Mouse (Mus musculus): ENCODE measurements at regions not wholly inside any gene's neighbourhood (a gene's known extent, or its start where the extent isn't known, plus 50 kb on each side); places are given as distances from the start of the nearest gene placed in this dataset.

DNA sequence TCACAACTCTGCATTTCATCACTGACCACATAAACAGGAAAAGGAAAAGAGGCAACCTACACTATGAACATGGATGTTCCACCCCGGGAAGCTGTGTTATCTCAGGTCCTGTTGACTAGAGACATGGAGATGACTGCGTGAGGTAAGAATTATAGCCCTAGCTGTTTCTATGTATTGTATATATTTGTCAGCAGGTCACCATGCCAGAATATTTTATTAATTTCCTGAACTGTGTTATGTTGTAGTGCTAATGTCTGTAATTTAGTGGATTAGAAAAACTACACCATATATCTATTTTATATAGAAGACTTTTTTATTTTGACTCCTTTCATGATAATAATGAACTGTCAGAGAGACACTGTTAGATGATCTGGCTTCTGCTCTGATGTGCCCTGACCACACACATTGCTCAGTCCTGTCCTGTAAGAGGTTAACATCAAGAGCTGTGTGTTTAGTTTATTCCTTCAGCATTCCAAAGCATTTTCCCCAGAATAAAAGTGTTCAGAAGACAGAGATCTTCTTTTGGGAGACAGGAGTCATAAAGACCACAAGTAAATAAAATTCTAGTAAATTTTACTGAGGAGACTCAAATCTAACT is 284.3 kb upstream of the Nr2f1 start:
- Histone ChIP-seq H3K27me3 (ENCODE audit: control insufficient read depth, insufficient read depth, low read length, poor library complexity, severe bottlenecking) (no peaks in the 10 kb centered on the region), H3K27ac (ENCODE audit: insufficient read depth, low read length) (no peak overlapping the region), H3K36me3 (ENCODE audit: control insufficient read depth, insufficient read depth, low read length, poor library complexity, severe bottlenecking) (no peaks in the 10 kb centered on the region), H3K9me3 (replicated peaks; ENCODE audit: control insufficient read depth, insufficient read depth, low read length, poor library complexity, severe bottlenecking) (no peaks in the 10 kb centered on the region), H3K9ac (ENCODE audit: low read depth, poor library complexity, severe bottlenecking) (no peak overlapping the region), H3K4me3 (ENCODE audit: low read depth, low read length) (no peak overlapping the region), H3K4me1 (ENCODE audit: control insufficient read depth, insufficient read depth, low read length) (no peaks in the 10 kb centered on the region)
- TF ChIP-seq CTCF (IDR thresholded peaks at IDR 0.05; ENCODE audit: low read depth, low read length) (no peak), POLR2A (IDR thresholded peaks at IDR 0.05; ENCODE audit: insufficient read depth, low read length) (no peak), EP300 (IDR thresholded peaks at IDR 0.05; ENCODE audit: insufficient read depth, low read depth, low read length) (no peak)

DNA sequence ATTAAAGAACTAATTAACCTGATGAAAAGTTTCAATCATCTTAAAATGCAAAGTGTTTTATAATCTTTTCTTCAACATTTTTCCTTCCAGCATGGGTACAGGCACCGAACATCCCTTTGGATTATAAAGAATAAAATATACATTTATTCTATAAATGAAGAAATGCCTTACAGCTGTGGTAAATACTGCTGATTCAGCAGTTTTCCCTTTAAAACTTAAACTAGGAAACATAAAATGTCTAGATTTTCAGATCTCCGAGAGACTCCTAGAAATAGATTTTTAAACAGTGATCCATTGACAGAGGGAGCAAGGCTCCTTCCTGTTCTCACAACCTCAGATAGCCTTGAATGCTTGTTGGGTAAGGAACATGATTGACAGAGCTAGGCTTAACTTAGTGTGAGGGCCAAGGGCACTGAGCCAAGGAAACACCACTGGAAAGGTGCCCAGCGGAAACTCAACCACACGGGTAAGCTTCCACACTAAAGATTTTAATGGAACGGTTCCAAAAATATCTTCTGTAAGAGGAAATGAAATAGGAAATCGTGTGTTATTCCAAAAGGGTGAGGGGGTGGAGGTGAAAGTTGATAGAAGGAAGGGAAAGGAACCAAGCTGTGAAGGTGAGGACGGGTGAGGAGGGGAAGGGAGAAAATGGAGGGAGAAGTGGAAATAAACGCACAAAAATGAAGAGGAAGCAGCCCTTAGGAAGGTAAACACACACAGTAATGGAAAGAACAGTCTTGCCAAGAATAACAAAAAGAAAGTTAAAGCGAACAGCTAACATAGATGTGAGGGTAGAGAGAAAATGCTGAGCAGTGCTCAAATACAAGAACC is 283.6 kb upstream of the Nr2f1 start:
- no peak overlapping the region for H3K4me3 ChIP-seq (ENCODE audit: low read depth, low read length)
- H3K27ac ChIP-seq (ENCODE audit: insufficient read depth, low read length), result no peak overlapping the region
- H3K9ac ChIP-seq (ENCODE audit: low read depth, poor library complexity, severe bottlenecking), result no peak overlapping the region
- H3K9me3 ChIP-seq (replicated peaks; ENCODE audit: control insufficient read depth, insufficient read depth, low read length, poor library complexity, severe bottlenecking), result no peaks in the 10 kb centered on the region
- H3K36me3 ChIP-seq (ENCODE audit: control insufficient read depth, insufficient read depth, low read length, poor library complexity, severe bottlenecking), result no peaks in the 10 kb centered on the region
- H3K27me3 ChIP-seq (ENCODE audit: control insufficient read depth, insufficient read depth, low read length, poor library complexity, severe bottlenecking), result no peaks in the 10 kb centered on the region
- H3K4me1 ChIP-seq (ENCODE audit: control insufficient read depth, insufficient read depth, low read length), result no peaks in the 10 kb centered on the region
- TF ChIP-seq EP300 (IDR thresholded peaks at IDR 0.05; ENCODE audit: insufficient read depth, low read depth, low read length) (no peak), CTCF (IDR thresholded peaks at IDR 0.05; ENCODE audit: low read depth, low read length) (no peak), POLR2A (IDR thresholded peaks at IDR 0.05; ENCODE audit: insufficient read depth, low read length) (no peak)

DNA sequence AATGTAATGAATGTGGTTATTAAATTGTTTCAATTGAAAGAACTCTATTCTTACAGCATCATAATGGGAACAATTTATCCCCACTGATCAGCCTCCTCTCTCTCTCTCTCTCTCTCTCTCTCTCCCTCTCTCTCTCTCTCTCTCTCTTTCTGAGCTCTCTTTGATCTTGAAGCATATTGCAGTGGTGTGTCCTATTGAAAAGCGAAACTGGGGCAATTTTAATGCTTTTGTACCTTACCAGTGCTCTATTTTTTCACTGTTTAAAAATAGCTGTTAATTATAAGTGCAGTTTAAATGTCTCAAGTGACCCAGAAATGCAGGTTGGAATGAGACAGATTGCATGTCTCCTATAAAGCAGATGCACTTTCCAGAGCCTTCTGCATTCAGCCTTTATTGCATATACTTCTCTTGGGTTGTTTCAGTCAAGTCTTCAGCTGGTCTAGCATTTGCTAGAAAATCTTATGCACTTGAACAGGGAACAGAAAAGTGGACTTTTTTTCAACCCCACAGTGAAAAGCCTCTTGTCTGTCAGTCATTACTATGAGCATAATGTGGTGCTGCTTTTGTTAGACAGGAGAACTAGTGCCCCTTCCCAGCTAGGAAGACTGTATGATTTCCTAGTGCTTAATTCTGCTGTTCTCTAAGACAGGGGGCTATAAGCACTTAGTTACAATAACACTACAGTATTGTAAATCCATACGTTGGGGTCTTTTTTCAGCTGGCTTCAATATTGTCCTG is 251.9 kb upstream of the Nr2f1 start:
- no peak for TF ChIP-seq CTCF (IDR thresholded peaks at IDR 0.05; ENCODE audit: low read depth, low read length)
- TF ChIP-seq EP300 (IDR thresholded peaks at IDR 0.05; ENCODE audit: insufficient read depth, low read depth, low read length), result no peak
- TF ChIP-seq POLR2A (IDR thresholded peaks at IDR 0.05; ENCODE audit: insufficient read depth, low read length), result no peak
- Histone ChIP-seq H3K9ac (ENCODE audit: low read depth, poor library complexity, severe bottlenecking) (no peak overlapping the region), H3K27ac (ENCODE audit: insufficient read depth, low read length) (no peak overlapping the region), H3K36me3 (ENCODE audit: control insufficient read depth, insufficient read depth, low read length, poor library complexity, severe bottlenecking) (no peaks in the 10 kb centered on the region), H3K4me1 (ENCODE audit: control insufficient read depth, insufficient read depth, low read length) (no peaks in the 10 kb centered on the region), H3K9me3 (replicated peaks; ENCODE audit: control insufficient read depth, insufficient read depth, low read length, poor library complexity, severe bottlenecking) (no peaks in the 10 kb centered on the region), H3K4me3 (ENCODE audit: low read depth, low read length) (no peak overlapping the region), H3K27me3 (ENCODE audit: control insufficient read depth, insufficient read depth, low read length, poor library complexity, severe bottlenecking) (no peaks in the 10 kb centered on the region)

DNA sequence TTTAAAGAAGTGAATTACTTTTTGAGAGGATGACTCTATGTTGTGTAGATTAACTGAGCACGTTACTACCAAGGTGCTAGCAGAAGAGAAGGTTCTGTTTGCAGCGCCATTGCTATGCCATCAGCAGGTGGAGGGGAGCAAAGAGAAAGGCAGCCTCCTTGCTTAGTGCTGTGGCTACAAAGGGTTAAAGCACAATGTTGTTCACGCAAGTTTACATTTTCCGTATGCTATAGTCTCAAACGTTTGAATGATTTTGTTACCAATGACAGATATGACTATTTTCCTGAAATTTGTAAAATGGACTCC is 247.1 kb upstream of the Nr2f1 start:
- Histone ChIP-seq H3K27ac (ENCODE audit: insufficient read depth, low read length) (no peak overlapping the region), H3K27me3 (ENCODE audit: control insufficient read depth, insufficient read depth, low read length, poor library complexity, severe bottlenecking) (no peaks in the 10 kb centered on the region), H3K9me3 (replicated peaks; ENCODE audit: control insufficient read depth, insufficient read depth, low read length, poor library complexity, severe bottlenecking) (no peaks in the 10 kb centered on the region), H3K9ac (ENCODE audit: low read depth, poor library complexity, severe bottlenecking) (no peak overlapping the region), H3K36me3 (ENCODE audit: control insufficient read depth, insufficient read depth, low read length, poor library complexity, severe bottlenecking) (no peaks in the 10 kb centered on the region), H3K4me3 (ENCODE audit: low read depth, low read length) (no peak overlapping the region), H3K4me1 (ENCODE audit: control insufficient read depth, insufficient read depth, low read length) (no peaks in the 10 kb centered on the region)
- no peak for TF ChIP-seq POLR2A (IDR thresholded peaks at IDR 0.05; ENCODE audit: insufficient read depth, low read length)
- no peak for TF ChIP-seq EP300 (IDR thresholded peaks at IDR 0.05; ENCODE audit: insufficient read depth, low read depth, low read length)
- TF ChIP-seq CTCF (IDR thresholded peaks at IDR 0.05; ENCODE audit: low read depth, low read length), result no peak

DNA sequence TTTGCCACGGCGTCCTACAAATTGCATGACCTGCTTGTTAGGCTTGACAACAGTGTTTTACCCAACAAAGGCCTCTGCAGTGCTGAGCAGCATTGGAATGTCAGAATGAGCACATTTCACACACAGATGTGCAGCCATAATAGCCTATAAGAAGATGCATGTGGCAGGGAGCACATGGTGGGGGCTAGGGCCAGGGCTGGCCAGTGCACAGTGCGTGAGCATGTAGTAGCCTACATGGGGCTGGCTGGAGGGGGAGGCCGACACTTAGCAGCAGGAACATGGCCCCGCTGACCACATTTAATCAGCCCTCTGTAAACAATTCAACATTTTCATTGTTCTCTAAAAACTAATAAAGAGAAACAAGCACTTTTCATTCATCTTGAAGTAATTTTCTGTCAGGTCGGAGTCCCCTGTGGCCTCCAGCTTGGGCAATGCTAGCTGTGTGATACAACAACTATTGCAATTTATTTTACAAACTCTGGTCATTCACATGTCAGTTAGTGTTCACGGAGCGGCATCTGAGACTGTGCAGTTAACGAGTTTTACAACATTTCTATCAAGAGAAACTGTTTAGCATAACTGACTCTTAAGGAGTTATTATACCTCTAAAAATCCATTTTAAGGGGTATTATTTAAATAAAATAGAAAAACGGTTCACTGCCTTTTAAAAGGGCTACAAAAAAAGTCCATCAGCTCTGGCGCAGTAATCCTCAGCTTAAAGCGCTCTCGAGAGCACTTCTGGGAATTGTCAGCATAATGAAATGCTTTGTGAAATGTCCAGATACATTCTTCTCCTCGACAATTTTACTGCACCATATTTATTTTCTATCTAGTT is 246.6 kb upstream of the Nr2f1 start:
- no peaks in the 10 kb centered on the region for H3K4me1 ChIP-seq (ENCODE audit: control insufficient read depth, insufficient read depth, low read length)
- H3K9ac ChIP-seq (ENCODE audit: low read depth, poor library complexity, severe bottlenecking), result no peak overlapping the region
- H3K9me3 ChIP-seq (replicated peaks; ENCODE audit: control insufficient read depth, insufficient read depth, low read length, poor library complexity, severe bottlenecking), result no peaks in the 10 kb centered on the region
- TF ChIP-seq CTCF (IDR thresholded peaks at IDR 0.05; ENCODE audit: low read depth, low read length) (no peak), POLR2A (IDR thresholded peaks at IDR 0.05; ENCODE audit: insufficient read depth, low read length) (no peak), EP300 (IDR thresholded peaks at IDR 0.05; ENCODE audit: insufficient read depth, low read depth, low read length) (no peak)
- no peaks in the 10 kb centered on the region for H3K36me3 ChIP-seq (ENCODE audit: control insufficient read depth, insufficient read depth, low read length, poor library complexity, severe bottlenecking)
- no peaks in the 10 kb centered on the region for H3K27me3 ChIP-seq (ENCODE audit: control insufficient read depth, insufficient read depth, low read length, poor library complexity, severe bottlenecking)
- H3K4me3 ChIP-seq (ENCODE audit: low read depth, low read length), result no peak overlapping the region
- H3K27ac ChIP-seq (ENCODE audit: insufficient read depth, low read length), result no peak overlapping the region

All from ES-Bruce4 (cell line).